ENCODE assay signal across 8 mouse cellular contexts in the genomic region with DNA sequence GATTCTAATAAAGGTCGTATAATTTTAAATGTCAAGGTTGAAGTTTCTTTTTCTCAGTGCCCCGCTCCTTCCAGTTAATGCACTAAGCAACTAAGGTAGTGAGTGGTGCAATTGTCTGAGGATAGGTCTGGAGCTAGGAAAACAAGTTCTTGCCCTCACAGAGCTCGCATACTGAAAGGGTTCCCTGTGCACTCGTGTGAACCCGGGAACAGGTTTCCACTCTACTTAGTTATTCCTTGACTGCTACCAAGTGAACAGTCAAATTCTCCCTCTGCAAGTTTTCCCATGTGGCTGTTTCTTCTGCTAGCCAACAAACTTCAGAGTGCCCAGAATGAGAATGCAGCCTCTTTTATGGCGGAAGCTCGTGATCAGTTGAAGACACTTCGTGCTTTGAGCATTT. TPM values are rescaled to one million over a fixed set of nuclear protein-coding genes. Genes with fewer than 3 reads are reported as not detected.
DNase-seq lines count a peak whose midpoint lies in the region; ATAC-seq and TF ChIP-seq lines count a peak whose summit lies in the region.

No protein-coding gene starts in this region.

- peak; percentile 52 for ATAC-seq in kidney, embryonic 16.5 days (ENCODE audit: low FRiP score, low TSS enrichment)
- ATAC-seq in forebrain, embryonic 15.5 days (replicated peaks) = peak; percentile 35
- ATAC-seq in limb, embryonic 12.5 days (ENCODE audit: insufficient number of reproducible peaks, insufficient read depth, low FRiP score, low TSS enrichment, low read depth) = no peak
- ATAC-seq in midbrain, postnatal 0 days (ENCODE audit: low FRiP score) = peak; percentile 31; the same call in 1 of the 2 replicates

- H3K4me2 ChIP-seq in kidney, embryonic 16.5 days (replicated peaks; ENCODE audit: low read depth, low read length) = peak overlapping the region; percentile 79
- peak overlapping the region; percentile 86 for H3K4me2 ChIP-seq in forebrain, embryonic 15.5 days (replicated peaks)
- peak overlapping the region; percentile 95 for H3K4me2 ChIP-seq in limb, embryonic 12.5 days
- peak overlapping the region; percentile 82 for H3K4me2 ChIP-seq in midbrain, postnatal 0 days (ENCODE audit: low read depth, low read length, poor library complexity, severe bottlenecking)

- peak overlapping the region; percentile 19 for H3K27ac ChIP-seq in kidney, embryonic 16.5 days (ENCODE audit: low read length)
- peak overlapping the region; percentile 62 for H3K27ac ChIP-seq in bone marrow macrophage, adult 2 months (ENCODE audit: insufficient read depth, low read depth, low read length)
- peak overlapping the region; percentile 84 for H3K27ac ChIP-seq in forebrain, embryonic 15.5 days (replicated peaks)
- H3K27ac ChIP-seq in limb, embryonic 12.5 days = peak overlapping the region; percentile 79
- H3K27ac ChIP-seq in midbrain, postnatal 0 days (ENCODE audit: low read depth, low read length) = peak overlapping the region; percentile 85

- no peak for TF ChIP-seq CTCF in bone marrow macrophage, adult 2 months (IDR thresholded peaks at IDR 0.05; ENCODE audit: low read depth, low read length)
- TF ChIP-seq CTCF in midbrain, postnatal 0 days (IDR thresholded peaks at IDR 0.05) = no peak

- DNase-seq in kidney, adult 8-10 months = no peak
- DNase-seq in midbrain, postnatal 0 days (ENCODE audit: low spot score) = peak; percentile 10
- no peak for DNase-seq in frontal cortex, postnatal 14 days (ENCODE audit: low spot score in 2 of 2)
- no peak for DNase-seq in right cerebral cortex, postnatal 25 days

- peak overlapping the region; percentile 95 for H3K4me3 ChIP-seq in kidney, embryonic 16.5 days (ENCODE audit: low read length)
- H3K4me3 ChIP-seq in bone marrow macrophage, adult 2 months (ENCODE audit: insufficient read depth, low read length) = peak overlapping the region; percentile 86
- H3K4me3 ChIP-seq in forebrain, embryonic 15.5 days = peak overlapping the region; percentile 73
- peak overlapping the region; percentile 100 for H3K4me3 ChIP-seq in limb, embryonic 12.5 days (replicated peaks)
- peak overlapping the region; percentile 99 for H3K4me3 ChIP-seq in midbrain, postnatal 0 days (ENCODE audit: low read depth, low read length)

- H3K4me1 ChIP-seq in kidney, embryonic 16.5 days (ENCODE audit: insufficient read depth, low read length) = peaks cover 22% of the 10 kb centered on the region
- peaks cover 16% of the 10 kb centered on the region for H3K4me1 ChIP-seq in bone marrow macrophage, adult 2 months (ENCODE audit: control insufficient read depth, insufficient read depth, low read length)
- H3K4me1 ChIP-seq in forebrain, embryonic 15.5 days = peaks cover 27% of the 10 kb centered on the region
- H3K4me1 ChIP-seq in limb, embryonic 12.5 days (replicated peaks) = peaks cover 23% of the 10 kb centered on the region
- peaks cover 4% of the 10 kb centered on the region; the same call in 1 of the 2 replicates for H3K4me1 ChIP-seq in midbrain, postnatal 0 days (ENCODE audit: insufficient read depth, low read length)

- H3K9me3 ChIP-seq in kidney, embryonic 16.5 days (ENCODE audit: low read length) = no peaks in the 10 kb centered on the region
- no peaks in the 10 kb centered on the region for H3K9me3 ChIP-seq in forebrain, embryonic 15.5 days
- H3K9me3 ChIP-seq in limb, embryonic 12.5 days = no peaks in the 10 kb centered on the region
- H3K9me3 ChIP-seq in midbrain, postnatal 0 days (ENCODE audit: low read length) = no peaks in the 10 kb centered on the region

- no peak for TF ChIP-seq POLR2A in bone marrow macrophage, adult 2 months (IDR thresholded peaks at IDR 0.05; ENCODE audit: borderline replicate concordance, low read depth, low read length)

- WGBS in kidney, embryonic 16.5 days = 3% methylated on average over 8 of the region's 8 CpGs
- WGBS in forebrain, embryonic 15.5 days = 5% methylated on average over 8 of the region's 8 CpGs
- 8% methylated on average over 8 of the region's 8 CpGs for WGBS in limb, embryonic 12.5 days
- WGBS in midbrain, postnatal 0 days = 4% methylated on average over 8 of the region's 8 CpGs

- peak overlapping the region; percentile 88 for H3K9ac ChIP-seq in kidney, embryonic 16.5 days (replicated peaks; ENCODE audit: low read length)
- peak overlapping the region; percentile 86 for H3K9ac ChIP-seq in forebrain, embryonic 15.5 days (replicated peaks)
- peak overlapping the region; percentile 93 for H3K9ac ChIP-seq in limb, embryonic 12.5 days (replicated peaks)
- H3K9ac ChIP-seq in midbrain, postnatal 0 days (replicated peaks; ENCODE audit: low read length, poor library complexity, severe bottlenecking) = peak overlapping the region; percentile 83

- H3K36me3 ChIP-seq in kidney, embryonic 16.5 days (ENCODE audit: insufficient read depth, low read length) = no peaks in the 10 kb centered on the region
- H3K36me3 ChIP-seq in forebrain, embryonic 15.5 days = no peaks in the 10 kb centered on the region
- 0 out of 2 replicates have a peak, but pooled peaks cover 10% of the 10 kb centered on the region for H3K36me3 ChIP-seq in limb, embryonic 12.5 days
- H3K36me3 ChIP-seq in midbrain, postnatal 0 days (ENCODE audit: insufficient read depth, low read length) = peaks cover 3% of the 10 kb centered on the region; the same call in 1 of the 2 replicates

- H3K27me3 ChIP-seq in kidney, embryonic 16.5 days (ENCODE audit: insufficient read depth, low read length) = no peaks in the 10 kb centered on the region
- no peaks in the 10 kb centered on the region for H3K27me3 ChIP-seq in forebrain, embryonic 15.5 days
- H3K27me3 ChIP-seq in limb, embryonic 12.5 days = no peaks in the 10 kb centered on the region
- no peaks in the 10 kb centered on the region for H3K27me3 ChIP-seq in midbrain, postnatal 0 days (ENCODE audit: insufficient read depth, low read length)

RNA-seq across cellular contexts. Expression of gene Lrpprc, which starts 0.6 kb away (rescaled TPM):
- 54.8 and 57.7 TPM in 2 replicates for polyA plus RNA-seq in kidney, embryonic 16.5 days (2015; fragmentation: Nextera tagmentation; extraction: Ambion mirVana)
- polyA plus RNA-seq in bone marrow macrophage, adult 2 months (2012; ENCODE audit: insufficient read depth, insufficient read length, missing spikeins) = 17.1 and 20.9 TPM in 2 replicates
- polyA plus RNA-seq in forebrain, embryonic 15.5 days (2015; fragmentation: Nextera tagmentation; extraction: Ambion mirVana) = 44.2 and 44.4 TPM in 2 replicates
- 58.1 and 59.1 TPM in 2 replicates for polyA plus RNA-seq in limb, embryonic 12.5 days (2016; fragmentation: Nextera tagmentation; extraction: Ambion mirVana)
- total RNA-seq in midbrain, postnatal 0 days (2014; rRNA removed) = 53.5 and 68.0 TPM in 2 replicates
- 39.1 and 41.3 TPM in 2 replicates for polyA plus RNA-seq in midbrain, postnatal 0 days (2015; fragmentation: Nextera tagmentation; extraction: Ambion mirVana)

Comparison
In these comparisons a context has a peak if more than half of its experiments do, and no peak if none do; other contexts are left out.
1. H3K27ac ChIP-seq: peak in every context shown above with its lines; median percentile 85 in midbrain, postnatal 0 days; 84 in forebrain, embryonic 15.5 days; 79 in limb, embryonic 12.5 days; 62 in bone marrow macrophage, adult 2 months; 19 in kidney, embryonic 16.5 days.